Mouse (Mus musculus): ENCODE measurements around the gene Adad1.

GRCm38 (mm10) chr3:37141827-37142226 lies 78.5 kb downstream of the Adad1 start:
- TF ChIP-seq CTCF (conservative IDR thresholded peaks at IDR 0.05; ENCODE audit: low read length), result no peak
- no peak for TF ChIP-seq NANOG (IDR thresholded peaks at IDR 0.05; ENCODE audit: borderline replicate concordance, low read length)
